19 mouse cellular contexts compared by ENCODE assay signal in the genomic region with DNA sequence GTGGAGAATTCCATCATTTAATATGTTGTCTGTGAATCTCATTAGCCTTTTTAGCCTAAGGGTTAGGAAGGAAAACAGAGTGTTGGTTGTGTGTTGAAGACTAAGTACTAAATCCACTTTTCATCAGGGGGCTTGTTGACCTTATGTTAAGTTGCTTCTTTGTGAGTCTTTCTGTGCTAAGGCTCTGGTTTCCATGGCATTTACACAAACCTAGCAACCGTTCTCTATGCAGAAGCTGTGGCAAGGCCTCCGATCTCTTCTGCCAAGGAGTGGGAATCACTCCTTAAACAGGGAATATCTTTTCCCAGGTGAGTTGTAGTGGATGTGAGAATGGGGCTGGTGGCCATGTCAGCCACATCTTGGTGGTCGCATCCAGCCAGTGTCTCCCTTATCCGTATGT.
A peak's percentile ranks its signal among the peaks of the same experiment; 100 is the strongest.
DNase-seq lines count a peak whose midpoint lies in the region; ATAC-seq and TF ChIP-seq lines count a peak whose summit lies in the region.
"Had no signal": no experiment of that assay in that cellular context is flagged by ENCODE, and none has a peak within 500 bp of the region (broad histone marks: within the 10 kb centered on the region; RNA-seq: fewer than 3 reads in every experiment).

No protein-coding gene starts in this region.

- peak; percentile 41 for DNase-seq in forebrain, postnatal 0 days
- peak; percentile 24 for DNase-seq in midbrain, embryonic 10.5 days (ENCODE audit: low spot score)
- DNase-seq in testis, postnatal 14 days (ENCODE audit: low spot score) = no peak
- DNase-seq in thymus, postnatal 25 days = no peak
- DNase-seq: adrenal gland, adult 8-10 months; adrenal gland, postnatal 36 days; B cell, adult 2 months; cerebellum, adult 11-12 months; cerebellum, adult 9-10 months; gastrocnemius, postnatal 14 days had no signal

- no peak overlapping the region for H3K4me2 ChIP-seq in forebrain, postnatal 0 days (ENCODE audit: low read depth)
- H3K4me2 ChIP-seq in forebrain, embryonic 12.5 days = no peak overlapping the region
- no peak overlapping the region for H3K4me2 ChIP-seq in midbrain, embryonic 13.5 days (replicated peaks)
- H3K4me2 ChIP-seq: embryonic facial prominence, embryonic 12.5 days; heart, embryonic 12.5 days; hindbrain, embryonic 15.5 days had no signal

- peaks cover 5% of the 10 kb centered on the region; the same call in 1 of the 2 replicates for H3K27me3 ChIP-seq in forebrain, postnatal 0 days (ENCODE audit: insufficient read depth, low read length)
- H3K27me3 ChIP-seq in forebrain, embryonic 12.5 days = peaks cover 51% of the 10 kb centered on the region
- H3K27me3 ChIP-seq in midbrain, embryonic 10.5 days (ENCODE audit: low read depth, poor library complexity, severe bottlenecking) = peaks cover 99% of the 10 kb centered on the region
- H3K27me3 ChIP-seq in midbrain, embryonic 13.5 days = peaks cover 92% of the 10 kb centered on the region
- H3K27me3 ChIP-seq in testis, adult 2 months (ENCODE audit: control insufficient read depth, insufficient read depth, low read length) = no peaks in the 10 kb centered on the region

- H3K27ac ChIP-seq in forebrain, postnatal 0 days (ENCODE audit: low read depth, low read length) = no peak overlapping the region
- H3K27ac ChIP-seq in forebrain, embryonic 12.5 days = no peak overlapping the region
- no peak overlapping the region for H3K27ac ChIP-seq in midbrain, embryonic 10.5 days (replicated peaks)
- no peak overlapping the region for H3K27ac ChIP-seq in midbrain, embryonic 13.5 days
- no peak overlapping the region for H3K27ac ChIP-seq in testis, adult 2 months (ENCODE audit: control insufficient read depth, insufficient read depth, low read depth, low read length)
- H3K27ac ChIP-seq: embryonic facial prominence, embryonic 12.5 days; hindbrain, embryonic 15.5 days had no signal

- TF ChIP-seq POLR2A in testis, adult 2 months (IDR thresholded peaks at IDR 0.05; ENCODE audit: control insufficient read depth, low read depth, low read length) = no peak

- no peaks in the 10 kb centered on the region for H3K9me3 ChIP-seq in forebrain, postnatal 0 days (ENCODE audit: low read length)
- no peaks in the 10 kb centered on the region for H3K9me3 ChIP-seq in forebrain, embryonic 12.5 days
- H3K9me3 ChIP-seq in midbrain, embryonic 10.5 days (replicated peaks) = no peaks in the 10 kb centered on the region
- H3K9me3 ChIP-seq in midbrain, embryonic 13.5 days = no peaks in the 10 kb centered on the region
- H3K9me3 ChIP-seq: embryonic facial prominence, embryonic 12.5 days; heart, embryonic 12.5 days; hindbrain, embryonic 15.5 days had no signal

- no peak overlapping the region for H3K9ac ChIP-seq in forebrain, postnatal 0 days
- no peak overlapping the region for H3K9ac ChIP-seq in forebrain, embryonic 12.5 days
- H3K9ac ChIP-seq in midbrain, embryonic 13.5 days (replicated peaks) = no peak overlapping the region
- H3K9ac ChIP-seq: embryonic facial prominence, embryonic 12.5 days; heart, embryonic 12.5 days; hindbrain, embryonic 15.5 days had no signal

- no peak for TF ChIP-seq CTCF in forebrain, postnatal 0 days (IDR thresholded peaks at IDR 0.05; ENCODE audit: low read depth)
- no peak for TF ChIP-seq CTCF in testis, adult 2 months (IDR thresholded peaks at IDR 0.05; ENCODE audit: control insufficient read depth, insufficient read depth, insufficient replicate concordance, low read depth, low read length)

- H3K4me1 ChIP-seq in forebrain, postnatal 0 days (ENCODE audit: insufficient read depth) = no peaks in the 10 kb centered on the region
- peaks cover 3% of the 10 kb centered on the region; the same call in 1 of the 2 replicates for H3K4me1 ChIP-seq in forebrain, embryonic 12.5 days
- peaks cover 16% of the 10 kb centered on the region for H3K4me1 ChIP-seq in midbrain, embryonic 10.5 days
- peaks cover 3% of the 10 kb centered on the region; the same call in 1 of the 2 replicates for H3K4me1 ChIP-seq in midbrain, embryonic 13.5 days (replicated peaks)
- H3K4me1 ChIP-seq in testis, adult 2 months (ENCODE audit: control insufficient read depth, insufficient read depth, low read length) = no peaks in the 10 kb centered on the region
- H3K4me1 ChIP-seq: embryonic facial prominence, embryonic 12.5 days; heart, embryonic 12.5 days; hindbrain, embryonic 15.5 days had no signal

- peak; percentile 60; the same call in 1 of the 2 replicates for ATAC-seq in forebrain, postnatal 0 days
- ATAC-seq in forebrain, embryonic 12.5 days (ENCODE audit: low FRiP score) = no peak
- ATAC-seq in midbrain, embryonic 13.5 days = no peak
- ATAC-seq: CD4-positive, CD25-positive, alpha-beta regulatory T cell, adult 4 months; forebrain, embryonic 16.5 days had no signal

- H3K36me3 ChIP-seq in forebrain, postnatal 0 days (ENCODE audit: insufficient read depth) = no peaks in the 10 kb centered on the region
- no peaks in the 10 kb centered on the region for H3K36me3 ChIP-seq in forebrain, embryonic 12.5 days (replicated peaks)
- no peaks in the 10 kb centered on the region for H3K36me3 ChIP-seq in midbrain, embryonic 10.5 days
- H3K36me3 ChIP-seq in midbrain, embryonic 13.5 days = no peaks in the 10 kb centered on the region
- H3K36me3 ChIP-seq in testis, adult 2 months (ENCODE audit: control insufficient read depth, insufficient read depth, low read length) = no peaks in the 10 kb centered on the region
- H3K36me3 ChIP-seq: embryonic facial prominence, embryonic 12.5 days; G1E; heart, embryonic 12.5 days; hindbrain, embryonic 15.5 days had no signal

- H3K4me3 ChIP-seq in forebrain, postnatal 0 days (ENCODE audit: low read depth, low read length) = no peak overlapping the region
- H3K4me3 ChIP-seq in forebrain, embryonic 12.5 days (replicated peaks) = no peak overlapping the region
- no peak overlapping the region for H3K4me3 ChIP-seq in midbrain, embryonic 10.5 days
- no peak overlapping the region for H3K4me3 ChIP-seq in midbrain, embryonic 13.5 days (replicated peaks)
- peak overlapping the region; percentile 18 for H3K4me3 ChIP-seq in testis, adult 2 months (ENCODE audit: control insufficient read depth, low read depth, low read length)
- H3K4me3 ChIP-seq: embryonic facial prominence, embryonic 12.5 days; heart, embryonic 12.5 days; hindbrain, embryonic 15.5 days had no signal

- 53% methylated on average over 4 of the region's 4 CpGs for WGBS in forebrain, postnatal 0 days
- WGBS in forebrain, embryonic 12.5 days = 72% methylated on average over 4 of the region's 4 CpGs
- WGBS in midbrain, embryonic 10.5 days = 73% methylated on average over 4 of the region's 4 CpGs
- WGBS in midbrain, embryonic 13.5 days = 56% methylated on average over 4 of the region's 4 CpGs

Comparison
In these comparisons a context has a peak if more than half of its experiments do, and no peak if none do; other contexts are left out.
1. DNase-seq: peak in forebrain, postnatal 0 days (single experiment) and midbrain, embryonic 10.5 days (single experiment); none in testis, postnatal 14 days (single experiment) and thymus, postnatal 25 days (single experiment).